In genomic region chr16:4413988-4414880, GRCm38 (mm10) we compare ENCODE assay signal across 7 mouse cellular contexts. TPM values are rescaled to one million over a fixed set of nuclear protein-coding genes. Genes with fewer than 3 reads are reported as not detected.
DNase-seq lines count a peak whose midpoint lies in the region; TF ChIP-seq lines count a peak whose summit lies in the region.

No protein-coding gene starts in this region.

- H3K4me1 ChIP-seq in liver, adult 2 months (ENCODE audit: control insufficient read depth, insufficient read depth, low read length), result peaks cover 46% of the 10 kb centered on the region
- H3K4me1 ChIP-seq in erythroblast, embryonic 14.5 days (ENCODE audit: control insufficient read depth), result peaks cover 53% of the 10 kb centered on the region
- H3K4me1 ChIP-seq in megakaryocyte, embryonic 14.5 days, result peaks cover 95% of the 10 kb centered on the region

- no peak overlapping the region for H3K4me3 ChIP-seq in liver, adult 2 months (ENCODE audit: insufficient read depth, low read depth, low read length)
- H3K4me3 ChIP-seq in erythroblast, embryonic 14.5 days (replicated peaks), result peak overlapping the region; percentile 21
- peak overlapping the region; percentile 91 for H3K4me3 ChIP-seq in megakaryocyte, embryonic 14.5 days (replicated peaks)

- H3K27me3 ChIP-seq in liver, adult 2 months (ENCODE audit: control insufficient read depth, insufficient read depth, low read length), result no peaks in the 10 kb centered on the region
- H3K27me3 ChIP-seq in erythroblast, embryonic 14.5 days (ENCODE audit: control insufficient read depth), result peaks cover 12% of the 10 kb centered on the region
- no peaks in the 10 kb centered on the region for H3K27me3 ChIP-seq in megakaryocyte, embryonic 14.5 days (replicated peaks)

- peak overlapping the region; percentile 46; the same call in 1 of the 2 replicates for H3K9ac ChIP-seq in liver, adult 2 months (ENCODE audit: low read depth, low read length)

- no peak for TF ChIP-seq POLR2A in liver, adult 2 months (IDR thresholded peaks at IDR 0.05; ENCODE audit: extremely low read depth, insufficient read depth, low read length)

- DNase-seq in liver, adult 2 months (ENCODE audit: extremely low read depth, low read depth, low spot score), result peak; percentile 91
- no peak for DNase-seq in liver
- DNase-seq in thymus, postnatal 14 days, result peak; percentile 54
- DNase-seq in kidney, adult 18-20 months, result no peak
- DNase-seq in kidney, postnatal 36 days, result no peak

- 45% methylated on average over 9 of the region's 9 CpGs for WGBS in liver, adult 2 months

- no peaks in the 10 kb centered on the region for H3K9me3 ChIP-seq in erythroblast, embryonic 14.5 days (ENCODE audit: control insufficient read depth, low read length)
- no peaks in the 10 kb centered on the region for H3K9me3 ChIP-seq in megakaryocyte, embryonic 14.5 days

- peak overlapping the region; percentile 74 for H3K27ac ChIP-seq in liver, adult 2 months (replicated peaks; ENCODE audit: insufficient read depth, low read depth, low read length)

- H3K79me2 ChIP-seq in liver, adult 2 months (ENCODE audit: control insufficient read depth, insufficient read depth, low read length), result peaks cover 55% of the 10 kb centered on the region

- peaks cover 9% of the 10 kb centered on the region for H3K36me3 ChIP-seq in liver, adult 2 months (ENCODE audit: control insufficient read depth, insufficient read depth, low read length)
- peaks cover 7% of the 10 kb centered on the region; the same call in 1 of the 2 replicates for H3K36me3 ChIP-seq in erythroblast, embryonic 14.5 days (ENCODE audit: control insufficient read depth)
- peaks cover 66% of the 10 kb centered on the region for H3K36me3 ChIP-seq in megakaryocyte, embryonic 14.5 days (replicated peaks; ENCODE audit: low read length)

- TF ChIP-seq CTCF in liver, adult 2 months (IDR thresholded peaks at IDR 0.05; ENCODE audit: low read depth, low read length), result no peak

RNA-seq across cellular contexts. Expression of gene Adcy9, which starts 6.1 kb away (rescaled TPM):
- 23.0 and 24.5 TPM in 2 replicates for total RNA-seq in liver, adult 2 months (2014; rRNA removed)
- polyA plus RNA-seq in liver, adult 2 months (2012; rRNA removed), result 10.0 and 15.0 TPM in 2 replicates
- 0.02 TPM in 1 of 2 replicates, not detected in the other for polyA plus RNA-seq in erythroblast, embryonic 14.5 days (2012)
- polyA plus RNA-seq in megakaryocyte, embryonic 14.5 days (2012; ENCODE audit: insufficient read depth, low replicate concordance), result 1.9 and 3.5 TPM in 2 replicates

Comparison
In these comparisons a context has a peak if more than half of its experiments do, and no peak if none do; other contexts are left out.
1. DNase-seq: peak in liver, adult 2 months (single experiment) and thymus, postnatal 14 days (single experiment); none in liver (single experiment), kidney, adult 18-20 months (single experiment) and kidney, postnatal 36 days (0 of 2).